Mouse (Mus musculus) CH12.LX (cell line): ENCODE data around the gene Mvb12b. TPM values are rescaled to one million over a fixed set of nuclear protein-coding genes. Genes with fewer than 3 reads are reported as not detected.

ENCODE experiments used
- DNase-seq: peaks from one replicate; pipeline ENCODE4 v3.0.0-alpha.2; 2013; ENCODE audit errors: extremely low read depth
- H3K27ac ChIP-seq: 2 replicates; pipeline ENCODE4 v1.5.1; 2012; ENCODE audit warnings: low read depth, mild to moderate bottlenecking, control low read depth, moderate library complexity; ENCODE audit not compliant: insufficient read depth
- H3K27me3 ChIP-seq: replicated peaks from 2 replicates; pipeline ENCODE3; 2012; ENCODE audit warnings: inconsistent platforms
- H3K36me3 ChIP-seq, 2 experiments: replicated peaks in 1 of 2; 2 replicates each; pipeline versions ENCODE3 to v1.6.1; 2012; ENCODE audit warnings: inconsistent platforms in 1 of 2, low read length in 1 of 2, mild to moderate bottlenecking in 1 of 2, mixed read lengths in 1 of 2, moderate library complexity in 1 of 2; ENCODE audit not compliant: control insufficient read depth in 1 of 2, insufficient read depth in 1 of 2
- H3K4me1 ChIP-seq, 2 experiments: 2 replicates each; pipeline ENCODE4 v1.6.1; 2012; ENCODE audit warnings: inconsistent platforms in 1 of 2, moderate library complexity in 1 of 2; ENCODE audit not compliant: insufficient read depth in 2 of 2, control insufficient read depth in 1 of 2
- H3K4me2 ChIP-seq: 2 replicates; pipeline ENCODE4 v1.6.1; 2012; ENCODE audit warnings: low read depth, mild to moderate bottlenecking, control low read depth; ENCODE audit not compliant: poor library complexity, insufficient read depth, severe bottlenecking
- H3K4me3 ChIP-seq, 3 experiments: fragments of 150-350 bp in 1 of 3; sonication (generic) in 1 of 3; replicated peaks in 1 of 3; 2 replicates each; pipeline versions ENCODE3 to v1.5.1; 2011 to 2012; ENCODE audit warnings: low read depth in 2 of 3, low read length in 2 of 3, mild to moderate bottlenecking in 2 of 3, moderate library complexity in 2 of 3, control low read depth in 1 of 3, improper control_type of control experiment in 1 of 3, inconsistent platforms in 1 of 3, mixed read lengths in 1 of 3; ENCODE audit not compliant: poor library complexity in 1 of 3
- H3K79me2 ChIP-seq: replicated peaks from 2 replicates; pipeline ENCODE4 v1.6.1; 2012; ENCODE audit warnings: mild to moderate bottlenecking, moderate library complexity; ENCODE audit not compliant: control insufficient read depth, poor library complexity, insufficient read depth, severe bottlenecking; ENCODE audit errors: extremely low read depth
- H3K9ac ChIP-seq: 2 replicates; pipeline ENCODE4 v1.6.1; 2012; ENCODE audit warnings: low read depth, mild to moderate bottlenecking, control low read depth, moderate library complexity; ENCODE audit not compliant: insufficient read depth
- H3K9me3 ChIP-seq: replicated peaks from 2 replicates; pipeline ENCODE3; 2012; ENCODE audit warnings: low read length, inconsistent platforms, mixed read lengths
- CHD1 ChIP-seq: IDR thresholded peaks from 2 replicates; pipeline ENCODE4 v1.6.1; 2012; ENCODE audit warnings: low read depth, low read length, improper control_type of control experiment, inconsistent platforms
- CHD2 ChIP-seq: IDR thresholded peaks from 2 replicates; pipeline ENCODE4 v1.6.1; 2011; ENCODE audit warnings: low read length, improper control_type of control experiment
- CTCF ChIP-seq, 2 experiments: IDR thresholded peaks in 1 of 2; conservative IDR thresholded peaks in 1 of 2; 2 replicates each; pipeline ENCODE4 v1.5.1; 2011 to 2012; ENCODE audit warnings: low read depth in 2 of 2, low read length in 2 of 2, improper control_type of control experiment in 1 of 2, inconsistent platforms in 1 of 2, mild to moderate bottlenecking in 1 of 2, moderate library complexity in 1 of 2
- ELF1 ChIP-seq: IDR thresholded peaks from 2 replicates; pipeline ENCODE4 v1.6.1; 2014; ENCODE audit warnings: low read depth, mild to moderate bottlenecking, inconsistent platforms, low read length, improper control_type of control experiment
- EP300 ChIP-seq: IDR thresholded peaks from 2 replicates; pipeline ENCODE4 v1.6.1; 2011; ENCODE audit warnings: low read length, improper control_type of control experiment
- HCFC1 ChIP-seq: IDR thresholded peaks from 2 replicates; pipeline ENCODE4 v1.6.1; 2012; ENCODE audit warnings: low read depth, mild to moderate bottlenecking, inconsistent platforms, low read length, improper control_type of control experiment
- IRF4 ChIP-seq: IDR thresholded peaks from 2 replicates; pipeline ENCODE4 v1.6.1; 2014; ENCODE audit warnings: low read depth, mild to moderate bottlenecking, inconsistent platforms, low read length, improper control_type of control experiment
- JUN ChIP-seq: IDR thresholded peaks from 2 replicates; pipeline ENCODE4 v1.6.1; 2011; ENCODE audit warnings: low read depth, mild to moderate bottlenecking, low read length, improper control_type of control experiment, moderate library complexity; ENCODE audit not compliant: insufficient read depth
- JUND ChIP-seq: conservative IDR thresholded peaks from 2 replicates; pipeline ENCODE4 v1.6.1; 2011; ENCODE audit warnings: low read depth, low read length, improper control_type of control experiment
- KAT2A ChIP-seq: IDR thresholded peaks from 2 replicates; pipeline ENCODE4 v1.6.1; 2012; ENCODE audit warnings: low read length, improper control_type of control experiment, inconsistent platforms; ENCODE audit not compliant: insufficient replicate concordance
- MAFK ChIP-seq: IDR thresholded peaks from 2 replicates; pipeline ENCODE4 v1.6.1; 2011; ENCODE audit warnings: low read length, improper control_type of control experiment; ENCODE audit not compliant: insufficient replicate concordance
- MEF2A ChIP-seq: IDR thresholded peaks from 2 replicates; pipeline ENCODE4 v1.6.1; 2014; ENCODE audit warnings: low read depth, mild to moderate bottlenecking, inconsistent platforms, low read length, improper control_type of control experiment, borderline replicate concordance
- MXI1 ChIP-seq: IDR thresholded peaks from 2 replicates; pipeline ENCODE4 v1.6.1; 2011; ENCODE audit warnings: mild to moderate bottlenecking, low read depth, low read length, improper control_type of control experiment
- MYC ChIP-seq: IDR thresholded peaks from 2 replicates; pipeline ENCODE4 v1.6.1; 2011; ENCODE audit warnings: low read depth, mild to moderate bottlenecking, improper control_type of control experiment, low read length
- NELFE ChIP-seq: IDR thresholded peaks from 2 replicates; pipeline ENCODE4 v1.6.1; 2011; ENCODE audit warnings: low read depth, low read length, improper control_type of control experiment
- NRF1 ChIP-seq: IDR thresholded peaks from 2 replicates; pipeline ENCODE4 v1.6.1; 2014; ENCODE audit warnings: low read depth, mild to moderate bottlenecking, inconsistent platforms, low read length, improper control_type of control experiment, moderate library complexity
- PAX5 ChIP-seq: IDR thresholded peaks from 2 replicates; pipeline ENCODE4 v1.6.1; 2012; ENCODE audit warnings: low read length, inconsistent platforms, mixed read lengths
- POLR2A ChIP-seq: IDR thresholded peaks from 2 replicates; pipeline ENCODE4 v1.6.1; 2011; ENCODE audit warnings: low read depth, mild to moderate bottlenecking, improper control_type of control experiment, low read length
- POLR2AphosphoS2 ChIP-seq: IDR thresholded peaks from 2 replicates; pipeline ENCODE4 v1.6.1; 2011; ENCODE audit warnings: low read depth, low read length, improper control_type of control experiment
- RAD21 ChIP-seq: IDR thresholded peaks from 2 replicates; pipeline ENCODE4 v1.6.1; 2011; ENCODE audit warnings: low read depth, mild to moderate bottlenecking, low read length, improper control_type of control experiment, moderate library complexity
- SIN3A ChIP-seq: IDR thresholded peaks from 2 replicates; pipeline ENCODE4 v1.6.1; 2012; ENCODE audit warnings: low read length, improper control_type of control experiment, inconsistent platforms
- TBP ChIP-seq: conservative IDR thresholded peaks from 2 replicates; pipeline ENCODE4 v1.6.1; 2011; ENCODE audit warnings: low read depth, low read length, improper control_type of control experiment
- TCF12 ChIP-seq: IDR thresholded peaks from 2 replicates; pipeline ENCODE4 v1.6.1; 2014; ENCODE audit warnings: low read depth, mild to moderate bottlenecking, inconsistent platforms, low read length, improper control_type of control experiment
- USF1 ChIP-seq: IDR thresholded peaks from 2 replicates; pipeline ENCODE4 v1.6.1; 2014; ENCODE audit warnings: low read depth, mild to moderate bottlenecking, inconsistent platforms, low read length, improper control_type of control experiment
- USF2 ChIP-seq: conservative IDR thresholded peaks from 2 replicates; pipeline ENCODE4 v1.6.1; 2011; ENCODE audit warnings: low read depth, low read length, improper control_type of control experiment
- ZKSCAN1 ChIP-seq: IDR thresholded peaks from 2 replicates; pipeline ENCODE4 v1.6.1; 2012; ENCODE audit warnings: low read depth, inconsistent platforms, low read length, improper control_type of control experiment, borderline replicate concordance
- ZMIZ1 ChIP-seq: IDR thresholded peaks from 2 replicates; pipeline ENCODE4 v1.6.1; 2012; ENCODE audit warnings: low read depth, mild to moderate bottlenecking, inconsistent platforms, low read length, improper control_type of control experiment
- ZNF384 ChIP-seq: IDR thresholded peaks from 2 replicates; pipeline ENCODE4 v1.6.1; 2012; ENCODE audit warnings: low read depth, low read length, improper control_type of control experiment, inconsistent platforms
- dilution Hi-C: fragments of 300-500 bp; cut with MboI; formaldehyde crosslinking; loops from 2 replicates; pipeline ENCODE4 v1.14.3; 2020; ENCODE audit warnings: low sequenced_read_pairs; ENCODE audit not compliant: extremely low pct_unique_long_range_greater_than_20kb, extremely low pct_ligation_motif_present
- in situ Hi-C: fragments of 300-500 bp; cut with MboI; formaldehyde crosslinking; loops from 3 replicates; pipeline ENCODE4 v1.14.3; 2019; ENCODE audit warnings: low sequenced_read_pairs, low pct_ligation_motif_present, low pct_unique_long_range_greater_than_20kb, mixed read lengths
- polyA plus RNA-seq: library from polyadenylated mRNA; unstranded; fragments of >175 nt; gene quantifications from 2 replicates; pipeline ENCODE4 v1.2.1, GENCODE M21; 2012; ENCODE audit warnings: low read depth; ENCODE audit not compliant: insufficient read length
- total RNA-seq, 2 experiments: library from RNA; depleted of rRNA; stranded (reverse); fragments of 300-350 nt in 1 of 2; fragments of >200 nt in 1 of 2; gene quantifications; 2 replicates each; pipeline ENCODE4 v1.2.3; 2012 to 2014

Gene Mvb12b
- total and polyA plus RNA-seq, 3 experiments = 3.0 to 16.7 (median 5.3) TPM

GRCm38 (mm10) chr2:33745724-33746123 is 142.0 kb downstream of the Mvb12b start:
- in situ Hi-C loops (loop anchor here (10.0 to 25.0 kb wide), 2 partner anchors 229 to 258 kb away; no protein-coding TSS in a partner anchor), dilution Hi-C loops (no loop called here)
- Histone ChIP-seq H3K79me2 (no peaks in the 10 kb centered on the region), H3K4me2 (no peak overlapping the region), H3K27ac (no peak overlapping the region), H3K4me1 (peaks cover 0 to 10% of the 10 kb centered on the region in 2 experiments; a peak in 2 of 4 replicates), H3K4me3 (no peak overlapping the region), H3K27me3 (no peaks in the 10 kb centered on the region), H3K36me3 (peaks cover 4 to 12% of the 10 kb centered on the region in 2 experiments), H3K9ac (no peak overlapping the region), H3K9me3 (peaks cover 4% of the 10 kb centered on the region)
- TF ChIP-seq MXI1 = no peak
- no peak for TF ChIP-seq PAX5
- no peak for TF ChIP-seq ZMIZ1
- no peak for TF ChIP-seq USF2
- TF ChIP-seq JUND = no peak
- TF ChIP-seq CTCF (conservative IDR thresholded peaks at IDR 0.05 in 1 of 2, IDR thresholded peaks at IDR 0.05 in 1 of 2; ENCODE audit: low read depth in 2 of 2, low read length in 2 of 2) = no peak
- TF ChIP-seq ZKSCAN1 = no peak
- no peak for TF ChIP-seq NRF1
- no peak for TF ChIP-seq MYC
- TF ChIP-seq CHD2 = no peak
- TF ChIP-seq RAD21 = no peak
- no peak for TF ChIP-seq HCFC1
- no peak for TF ChIP-seq NELFE
- DNase-seq = no peak

GRCm38 (mm10) chr2:33737128-33737527 is 150.6 kb downstream of the Mvb12b start:
- no peak overlapping the region for H3K4me2 ChIP-seq
- no peaks in the 10 kb centered on the region for H3K79me2 ChIP-seq
- H3K27me3 ChIP-seq = no peaks in the 10 kb centered on the region
- H3K27ac ChIP-seq = no peak overlapping the region
- in situ Hi-C loops (loop anchor here (25.0 kb wide), 1 partner anchor 250 kb away; no protein-coding TSS in a partner anchor), dilution Hi-C loops (no loop called here)
- H3K36me3 ChIP-seq = peaks cover 0 to 9% of the 10 kb centered on the region in 2 experiments
- H3K4me1 ChIP-seq = peaks cover 6 to 8% of the 10 kb centered on the region in 2 experiments
- no peak overlapping the region for H3K9ac ChIP-seq
- no peak overlapping the region for H3K4me3 ChIP-seq
- no peak for DNase-seq
- no peaks in the 10 kb centered on the region for H3K9me3 ChIP-seq
- TF ChIP-seq NELFE (no peak), MEF2A (no peak), MAFK (no peak), ZKSCAN1 (no peak), KAT2A (no peak), CTCF (conservative IDR thresholded peaks at IDR 0.05 in 1 of 2, IDR thresholded peaks at IDR 0.05 in 1 of 2; ENCODE audit: low read depth in 2 of 2, low read length in 2 of 2) (no peak), TCF12 (no peak), SIN3A (no peak), HCFC1 (no peak), CHD1 (no peak), POLR2A (no peak), JUND (no peak), TBP (no peak), EP300 (no peak), IRF4 (no peak), POLR2AphosphoS2 (no peak), ELF1 (no peak), JUN (no peak), ZNF384 (no peak), USF1 (no peak)
